Mouse (Mus musculus) liver, postnatal 0 days (tissue): Measurements from ENCODE around the gene Gm20517. TPM values are rescaled to one million over a fixed set of nuclear protein-coding genes. Genes with fewer than 3 reads are reported as not detected.

Experiments
- ATAC-seq: fragments of 200-750 bp; cut with Nextera tagmentation; 2 replicates; pipeline ENCODE4 v1.8.0; 2017; ENCODE audit warnings: mild to moderate bottlenecking, moderate library complexity
- DNase-seq: peaks from one replicate; pipeline ENCODE4 v3.0.0-alpha.2; 2016
- H3K27ac ChIP-seq: fragments of 300-500 bp; sonication (generic); 2 replicates; pipeline ENCODE4 v1.5.1; 2014; ENCODE audit warnings: antibody characterized with exemption, moderate library complexity, mild to moderate bottlenecking, low read depth
- H3K27me3 ChIP-seq: fragments of 300-500 bp; sonication (generic); 2 replicates; pipeline ENCODE4 v1.6.1; 2014; ENCODE audit warnings: low read length, control low read depth, mixed read lengths; ENCODE audit not compliant: insufficient read depth
- H3K36me3 ChIP-seq: fragments of 300-500 bp; sonication (generic); replicated peaks from 2 replicates; pipeline ENCODE4 v1.6.1; 2014; ENCODE audit warnings: mild to moderate bottlenecking, control low read depth, low read length, moderate library complexity, mixed read lengths; ENCODE audit not compliant: insufficient read depth
- H3K4me1 ChIP-seq: fragments of 300-500 bp; sonication (generic); 2 replicates; pipeline ENCODE4 v1.6.1; 2014; ENCODE audit warnings: antibody characterized with exemption, mild to moderate bottlenecking, control low read depth; ENCODE audit not compliant: insufficient read depth
- H3K4me2 ChIP-seq: fragments of 300-500 bp; sonication (generic); 2 replicates; pipeline ENCODE4 v1.6.1; 2014; ENCODE audit warnings: low read depth, mild to moderate bottlenecking, low read length, moderate library complexity, mixed read lengths
- H3K4me3 ChIP-seq: fragments of 300-500 bp; sonication (generic); 2 replicates; pipeline ENCODE4 v1.5.1; 2014; ENCODE audit warnings: low read depth, low read length
- H3K9ac ChIP-seq: fragments of 300-500 bp; sonication (generic); replicated peaks from 2 replicates; pipeline ENCODE4 v1.6.1; 2014; ENCODE audit warnings: mild to moderate bottlenecking, moderate library complexity
- H3K9me3 ChIP-seq: fragments of 300-500 bp; sonication (generic); 2 replicates; pipeline ENCODE4 v1.6.1; 2016; ENCODE audit warnings: mild to moderate bottlenecking, control low read depth, low read length, mixed read lengths
- CTCF ChIP-seq: sonication (generic); IDR thresholded peaks from 2 replicates; pipeline ENCODE4 v1.5.1; 2016; ENCODE audit warnings: antibody characterized with exemption, low read depth
- EP300 ChIP-seq: IDR thresholded peaks from 2 replicates; pipeline ENCODE4 v1.6.1; 2016; ENCODE audit warnings: antibody characterized with exemption, low read depth, mild to moderate bottlenecking
- WGBS: fragments of 180-500 bp; shearing (Covaris S2); extraction: QIAGEN DNeasy Blood & Tissue Kit; methylation state at CpG from one replicate; pipeline ENCODE4 v1.1.7; 2014; ENCODE audit not compliant: insufficient replicate concordance; 5-methylcytosine and 5-hydroxymethylcytosine counted together
- polyA plus RNA-seq: library from polyadenylated mRNA; unstranded; fragments of >200 nt; fragmentation: Nextera tagmentation; extraction: Ambion mirVana; gene quantifications from 2 replicates; pipeline ENCODE4 v1.2.1, GENCODE M21; 2015

The Gm20517 gene
- polyA plus RNA-seq, 1 experiment from 2014 or later = 0.79 TPM

DNA sequence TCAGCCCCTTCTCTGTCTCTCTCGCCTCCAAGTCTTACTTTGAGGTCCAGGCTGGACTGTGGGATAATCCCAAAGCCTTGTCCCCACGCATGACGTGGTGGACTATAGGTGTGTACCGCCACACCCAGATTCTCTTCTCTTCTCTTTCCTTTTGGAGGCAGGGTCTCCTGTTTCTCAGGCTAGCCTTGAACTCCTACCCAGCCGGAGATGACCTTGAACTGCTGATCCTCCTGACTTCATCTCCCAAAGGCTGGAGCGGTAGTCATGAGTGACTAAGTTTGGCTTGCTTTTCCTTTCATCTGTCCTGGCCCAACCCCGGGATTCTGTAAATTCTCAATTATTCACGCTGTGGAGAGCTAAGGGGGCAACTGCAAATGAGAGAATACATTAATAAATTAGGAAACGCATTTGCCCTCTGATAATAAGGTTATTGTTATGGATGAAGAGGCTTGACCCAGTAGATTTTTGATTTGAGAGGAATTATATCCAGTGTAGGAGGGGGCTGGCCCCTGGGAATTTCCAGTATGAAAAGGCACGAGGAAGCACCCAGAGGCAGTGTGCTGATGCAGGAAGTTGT lies 42.4 kb upstream of the Gm20517 start:
- TF ChIP-seq CTCF (no peak), EP300 (no peak)
- DNase-seq (no peak), ATAC-seq (no peak)
- no peaks in the 10 kb centered on the region for H3K9me3 ChIP-seq
- peak overlapping the region; percentile 44 for H3K4me2 ChIP-seq
- H3K9ac ChIP-seq = 0 out of 2 replicates have a peak overlapping the region, but pooled peaks have one; percentile 16
- 85% methylated on average over 10 of the region's 10 CpGs for WGBS
- H3K27me3 ChIP-seq = no peaks in the 10 kb centered on the region
- peak overlapping the region; percentile 62 for H3K27ac ChIP-seq
- no peak overlapping the region for H3K4me3 ChIP-seq
- peaks cover 4% of the 10 kb centered on the region; the same call in 1 of the 2 replicates for H3K36me3 ChIP-seq
- peaks cover 20% of the 10 kb centered on the region for H3K4me1 ChIP-seq

GRCm38 (mm10) chr17:47571621-47572020 lies 39.8 kb upstream of the Gm20517 start:
- H3K4me1 ChIP-seq = peaks cover 20% of the 10 kb centered on the region
- H3K4me3 ChIP-seq = no peak overlapping the region
- no peaks in the 10 kb centered on the region for H3K27me3 ChIP-seq
- no peak for TF ChIP-seq EP300
- no peak for TF ChIP-seq CTCF
- H3K4me2 ChIP-seq = no peak overlapping the region
- no peaks in the 10 kb centered on the region for H3K9me3 ChIP-seq
- H3K27ac ChIP-seq = no peak overlapping the region
- ATAC-seq (no peak), DNase-seq (no peak)
- no peak overlapping the region for H3K9ac ChIP-seq
- 72% methylated on average over 7 of the region's 7 CpGs for WGBS
- H3K36me3 ChIP-seq = peaks cover 4% of the 10 kb centered on the region; the same call in 1 of the 2 replicates

DNA sequence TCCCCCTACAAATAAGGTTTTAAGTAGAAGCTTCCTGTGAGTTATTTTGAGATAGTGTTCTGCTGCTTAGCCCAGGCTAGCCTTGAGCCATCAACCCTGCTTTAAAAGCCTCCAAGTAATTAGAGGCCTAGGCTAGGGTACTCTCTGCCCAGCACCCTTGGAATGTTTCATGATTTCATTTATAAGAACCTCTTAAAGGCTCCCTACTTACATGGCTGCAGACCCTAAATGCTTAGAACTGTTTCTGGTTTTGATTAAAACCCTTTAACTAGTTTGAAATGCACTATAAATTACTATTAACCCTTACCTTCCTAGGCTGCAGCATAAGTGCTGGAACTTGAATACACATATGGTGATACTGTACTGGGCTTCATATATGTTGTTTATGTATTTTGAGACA lies 39.0 kb upstream of the Gm20517 start:
- no peak overlapping the region for H3K27ac ChIP-seq
- no peak overlapping the region for H3K9ac ChIP-seq
- ATAC-seq (no peak), DNase-seq (no peak)
- no peak overlapping the region for H3K4me2 ChIP-seq
- no peaks in the 10 kb centered on the region for H3K27me3 ChIP-seq
- TF ChIP-seq EP300 (no peak), CTCF (no peak)
- H3K4me3 ChIP-seq = no peak overlapping the region
- H3K36me3 ChIP-seq = peaks cover 4% of the 10 kb centered on the region; the same call in 1 of the 2 replicates
- H3K4me1 ChIP-seq = peaks cover 12% of the 10 kb centered on the region
- H3K9me3 ChIP-seq = no peaks in the 10 kb centered on the region

GRCm38 (mm10) chr17:47574028-47574427 lies 37.4 kb upstream of the Gm20517 start:
- Histone ChIP-seq H3K4me1 (peaks cover 9% of the 10 kb centered on the region), H3K27me3 (no peaks in the 10 kb centered on the region), H3K4me3 (no peak overlapping the region), H3K36me3 (peaks cover 8% of the 10 kb centered on the region), H3K27ac (no peak overlapping the region), H3K9me3 (no peaks in the 10 kb centered on the region), H3K9ac (no peak overlapping the region), H3K4me2 (no peak overlapping the region)
- TF ChIP-seq CTCF (no peak), EP300 (no peak)
- ATAC-seq (no peak), DNase-seq (no peak)
- WGBS = 72% methylated on average over 8 of the region's 8 CpGs

GRCm38 (mm10) chr17:47574830-47575229 lies 36.6 kb upstream of the Gm20517 start:
- Histone ChIP-seq H3K9ac (no peak overlapping the region), H3K27me3 (no peaks in the 10 kb centered on the region), H3K4me3 (no peak overlapping the region), H3K4me1 (peaks cover 8% of the 10 kb centered on the region), H3K9me3 (no peaks in the 10 kb centered on the region), H3K27ac (no peak overlapping the region), H3K4me2 (no peak overlapping the region), H3K36me3 (peaks cover 12% of the 10 kb centered on the region)
- TF ChIP-seq EP300 = no peak
- TF ChIP-seq CTCF = no peak
- DNase-seq (no peak), ATAC-seq (no peak)
- 71% methylated on average over 11 of the region's 11 CpGs for WGBS

- DNase-seq (no peak), ATAC-seq (peak; percentile 70)
- Histone ChIP-seq H3K9me3 (no peaks in the 10 kb centered on the region), H3K4me2 (no peak overlapping the region; the same call in 1 of the 2 replicates), H3K27me3 (no peaks in the 10 kb centered on the region), H3K4me3 (no peak overlapping the region), H3K36me3 (peaks cover 13% of the 10 kb centered on the region), H3K27ac (0 out of 2 replicates have a peak overlapping the region, but pooled peaks have one; percentile 42), H3K9ac (no peak overlapping the region), H3K4me1 (peaks cover 6% of the 10 kb centered on the region)
- TF ChIP-seq CTCF (no peak), EP300 (peak; percentile 96)
- WGBS = 66% methylated on average over 6 of the region's 6 CpGs
Measured at GRCm38 (mm10) chr17:47578655-47579054, 32.7 kb upstream of the Gm20517 start.
